Mouse (Mus musculus): ENCODE data around the gene Zfp382.

GRCm38 (mm10) chr7:30143170-30143554, 21.4 kb downstream of the Zfp382 start:
- no peak for TF ChIP-seq CTCF (IDR thresholded peaks at IDR 0.05; ENCODE audit: low read depth)
- no peak for TF ChIP-seq EP300 (IDR thresholded peaks at IDR 0.05; ENCODE audit: low read depth)
